Mouse (Mus musculus) lung, embryonic 15.5 days (tissue): Measurements from ENCODE around the gene Ankrd31. TPM values are rescaled to one million over a fixed set of nuclear protein-coding genes. Genes with fewer than 3 reads are reported as not detected.
"Not testable (repeated sequence)": the region's sequence is repeated elsewhere in the genome, so short reads cannot be mapped to it uniquely, and the experiment has no call there.

Experiments
- ATAC-seq: fragments of 200-750 bp; cut with Nextera tagmentation; 2 replicates; pipeline ENCODE4 v1.8.0; 2017; ENCODE audit warnings: moderate number of reproducible peaks, borderline replicate concordance; ENCODE audit not compliant: low FRiP score, low TSS enrichment; ENCODE audit errors: extremely low read depth
- H3K27ac ChIP-seq: fragments of 300-500 bp; sonication (generic); 2 replicates; pipeline ENCODE4 v1.5.1; 2015; ENCODE audit warnings: moderate library complexity, mild to moderate bottlenecking, inconsistent platforms
- H3K27me3 ChIP-seq: fragments of 300-500 bp; sonication (generic); 2 replicates; pipeline ENCODE4 v1.6.1; 2015; ENCODE audit warnings: inconsistent platforms
- H3K36me3 ChIP-seq: fragments of 300-500 bp; sonication (generic); 2 replicates; pipeline ENCODE4 v1.6.1; 2015; ENCODE audit warnings: inconsistent platforms
- H3K4me1 ChIP-seq: fragments of 300-500 bp; sonication (generic); 2 replicates; pipeline ENCODE4 v1.6.1; 2015; ENCODE audit warnings: inconsistent platforms
- H3K4me2 ChIP-seq: fragments of 300-500 bp; sonication (generic); 2 replicates; pipeline ENCODE4 v1.6.1; 2015; ENCODE audit warnings: inconsistent platforms, mild to moderate bottlenecking, moderate library complexity
- H3K4me3 ChIP-seq: fragments of 300-500 bp; sonication (generic); 2 replicates; pipeline ENCODE4 v1.5.1; 2015; ENCODE audit warnings: mild to moderate bottlenecking, inconsistent platforms
- H3K9ac ChIP-seq: fragments of 300-500 bp; sonication (generic); 2 replicates; pipeline ENCODE4 v1.6.1; 2015; ENCODE audit warnings: inconsistent platforms
- H3K9me3 ChIP-seq: fragments of 300-500 bp; sonication (generic); 2 replicates; pipeline ENCODE4 v1.6.1; 2016; ENCODE audit warnings: inconsistent platforms
- WGBS: fragments of 180-500 bp; shearing (Covaris S2); methylation state at CpG from one replicate; pipeline ENCODE4 v1.1.7; 2015; 5-methylcytosine and 5-hydroxymethylcytosine counted together
- polyA plus RNA-seq: library from polyadenylated mRNA; unstranded; fragments of >200 nt; fragmentation: Nextera tagmentation; extraction: Ambion mirVana; gene quantifications from 2 replicates; pipeline ENCODE4 v1.2.1, GENCODE M21; 2015

Gene Ankrd31
- polyA plus RNA-seq, 1 experiment from 2014 or later, result not detected

GRCm38 (mm10) chr13:96742871-96743270 is 5.2 kb upstream of the Ankrd31 start:
- Histone ChIP-seq H3K27ac (no peak overlapping the region), H3K9me3 (no peaks in the 10 kb centered on the region), H3K4me2 (no peak overlapping the region), H3K4me1 (no peaks in the 10 kb centered on the region), H3K4me3 (no peak overlapping the region), H3K36me3 (no peaks in the 10 kb centered on the region), H3K9ac (no peak overlapping the region), H3K27me3 (no peaks in the 10 kb centered on the region)
- no peak for ATAC-seq
- WGBS, result 76% methylated on average over 2 of the region's 2 CpGs

- Histone ChIP-seq H3K36me3 (no peaks in the 10 kb centered on the region), H3K9me3 (no peaks in the 10 kb centered on the region), H3K27me3 (no peaks in the 10 kb centered on the region), H3K4me1 (no peaks in the 10 kb centered on the region), H3K4me2 (no peak overlapping the region), H3K27ac (no peak overlapping the region), H3K9ac (no peak overlapping the region), H3K4me3 (no peak overlapping the region)
- WGBS, result 26% methylated on average over 6 of the region's 6 CpGs
- ATAC-seq, result no peak
Measured at GRCm38 (mm10) chr13:96746055-96746454, 2.0 kb upstream of the Ankrd31 start.

GRCm38 (mm10) chr13:96749859-96750258 is 1.8 kb downstream of the Ankrd31 start:
- H3K9me3 ChIP-seq, result no peaks in the 10 kb centered on the region
- no peak for ATAC-seq
- no peak overlapping the region for H3K9ac ChIP-seq
- no peaks in the 10 kb centered on the region for H3K27me3 ChIP-seq
- WGBS, result 88% methylated on average over 6 of the region's 6 CpGs
- no peaks in the 10 kb centered on the region for H3K36me3 ChIP-seq
- H3K4me3 ChIP-seq, result no peak overlapping the region
- no peak overlapping the region for H3K27ac ChIP-seq
- H3K4me2 ChIP-seq, result no peak overlapping the region
- no peaks in the 10 kb centered on the region for H3K4me1 ChIP-seq

- Histone ChIP-seq H3K27me3 (no peaks in the 10 kb centered on the region), H3K9me3 (no peaks in the 10 kb centered on the region), H3K9ac (no peak overlapping the region), H3K4me2 (no peak overlapping the region), H3K27ac (no peak overlapping the region), H3K36me3 (no peaks in the 10 kb centered on the region), H3K4me3 (no peak overlapping the region), H3K4me1 (no peaks in the 10 kb centered on the region)
- no peak for ATAC-seq
- WGBS, result 69% methylated on average over 2 of the region's 2 CpGs
Measured at GRCm38 (mm10) chr13:96760848-96761247, 12.8 kb downstream of the Ankrd31 start.

- H3K36me3 ChIP-seq, H3K27ac ChIP-seq, H3K4me3 ChIP-seq, H3K9me3 ChIP-seq, H3K4me2 ChIP-seq, ATAC-seq, H3K27me3 ChIP-seq, H3K9ac ChIP-seq, H3K4me1 ChIP-seq: not testable (repeated sequence)
- 87% methylated on average over 5 of the region's 5 CpGs for WGBS
Measured at GRCm38 (mm10) chr13:96786071-96786470, 38.0 kb downstream of the Ankrd31 start.

- Histone ChIP-seq H3K4me2 (no peak overlapping the region), H3K36me3 (no peaks in the 10 kb centered on the region), H3K4me1 (peaks cover 3% of the 10 kb centered on the region), H3K27ac (no peak overlapping the region), H3K4me3 (no peak overlapping the region), H3K27me3 (no peaks in the 10 kb centered on the region), H3K9ac (no peak overlapping the region), H3K9me3 (no peaks in the 10 kb centered on the region)
- 75% methylated on average over 2 of the region's 2 CpGs for WGBS
- no peak for ATAC-seq
Measured at GRCm38 (mm10) chr13:96793451-96793850, 45.4 kb downstream of the Ankrd31 start.

GRCm38 (mm10) chr13:96795301-96795700 is 47.2 kb downstream of the Ankrd31 start:
- WGBS, result 69% methylated on average over 3 of the region's 3 CpGs
- Histone ChIP-seq H3K4me3 (no peak overlapping the region), H3K27ac (no peak overlapping the region), H3K27me3 (no peaks in the 10 kb centered on the region), H3K9me3 (no peaks in the 10 kb centered on the region), H3K4me2 (no peak overlapping the region), H3K9ac (no peak overlapping the region), H3K4me1 (peaks cover 3% of the 10 kb centered on the region), H3K36me3 (no peaks in the 10 kb centered on the region)
- no peak for ATAC-seq

GRCm38 (mm10) chr13:96797500-96797899 is 49.4 kb downstream of the Ankrd31 start:
- Histone ChIP-seq H3K4me1 (peaks cover 3% of the 10 kb centered on the region), H3K27me3 (no peaks in the 10 kb centered on the region), H3K27ac (no peak overlapping the region), H3K4me2 (no peak overlapping the region), H3K9ac (no peak overlapping the region), H3K9me3 (no peaks in the 10 kb centered on the region), H3K36me3 (no peaks in the 10 kb centered on the region), H3K4me3 (no peak overlapping the region)
- WGBS, result 5% methylated on average over 2 of the region's 2 CpGs
- ATAC-seq, result no peak

- no peaks in the 10 kb centered on the region for H3K4me1 ChIP-seq
- H3K36me3 ChIP-seq, result no peaks in the 10 kb centered on the region
- ATAC-seq, result no peak
- no peaks in the 10 kb centered on the region for H3K9me3 ChIP-seq
- H3K4me3 ChIP-seq, result no peak overlapping the region
- H3K4me2 ChIP-seq, result no peak overlapping the region
- H3K9ac ChIP-seq, result no peak overlapping the region
- H3K27me3 ChIP-seq, result no peaks in the 10 kb centered on the region
- WGBS, result 76% methylated on average over 1 of the region's 1 CpGs
- H3K27ac ChIP-seq, result no peak overlapping the region
Measured at GRCm38 (mm10) chr13:96849752-96850151, 101.7 kb downstream of the Ankrd31 start.

GRCm38 (mm10) chr13:96852133-96852532 is 104.1 kb downstream of the Ankrd31 start:
- Histone ChIP-seq H3K4me1 (no peaks in the 10 kb centered on the region), H3K4me3 (no peak overlapping the region), H3K4me2 (no peak overlapping the region), H3K27ac (no peak overlapping the region), H3K9ac (no peak overlapping the region), H3K9me3 (no peaks in the 10 kb centered on the region), H3K27me3 (no peaks in the 10 kb centered on the region), H3K36me3 (no peaks in the 10 kb centered on the region)
- 24% methylated on average over 2 of the region's 2 CpGs for WGBS
- no peak for ATAC-seq

GRCm38 (mm10) chr13:96853256-96853655 is 105.2 kb downstream of the Ankrd31 start:
- Histone ChIP-seq H3K27ac (no peak overlapping the region), H3K9me3 (no peaks in the 10 kb centered on the region), H3K4me1 (no peaks in the 10 kb centered on the region), H3K4me2 (no peak overlapping the region), H3K27me3 (no peaks in the 10 kb centered on the region), H3K36me3 (no peaks in the 10 kb centered on the region), H3K4me3 (no peak overlapping the region), H3K9ac (no peak overlapping the region)
- WGBS, result 33% methylated on average over 1 of the region's 1 CpGs
- no peak for ATAC-seq

GRCm38 (mm10) chr13:96855191-96855590 is 107.1 kb downstream of the Ankrd31 start:
- Histone ChIP-seq H3K4me1 (no peaks in the 10 kb centered on the region), H3K36me3 (no peaks in the 10 kb centered on the region), H3K9me3 (no peaks in the 10 kb centered on the region), H3K27ac (no peak overlapping the region), H3K9ac (no peak overlapping the region), H3K4me2 (no peak overlapping the region), H3K4me3 (no peak overlapping the region), H3K27me3 (no peaks in the 10 kb centered on the region)
- no peak for ATAC-seq
- 11% methylated on average over 3 of the region's 3 CpGs for WGBS

GRCm38 (mm10) chr13:96859161-96859560 is 111.1 kb downstream of the Ankrd31 start:
- no peak overlapping the region for H3K27ac ChIP-seq
- no peaks in the 10 kb centered on the region for H3K9me3 ChIP-seq
- no peak overlapping the region for H3K4me2 ChIP-seq
- ATAC-seq, result no peak
- H3K4me1 ChIP-seq, result no peaks in the 10 kb centered on the region
- no peak overlapping the region for H3K9ac ChIP-seq
- no peaks in the 10 kb centered on the region for H3K27me3 ChIP-seq
- no peaks in the 10 kb centered on the region for H3K36me3 ChIP-seq
- 94% methylated on average over 3 of the region's 3 CpGs for WGBS
- no peak overlapping the region for H3K4me3 ChIP-seq
